Mouse (Mus musculus): ENCODE measurements around the gene Gm11554.

DNA sequence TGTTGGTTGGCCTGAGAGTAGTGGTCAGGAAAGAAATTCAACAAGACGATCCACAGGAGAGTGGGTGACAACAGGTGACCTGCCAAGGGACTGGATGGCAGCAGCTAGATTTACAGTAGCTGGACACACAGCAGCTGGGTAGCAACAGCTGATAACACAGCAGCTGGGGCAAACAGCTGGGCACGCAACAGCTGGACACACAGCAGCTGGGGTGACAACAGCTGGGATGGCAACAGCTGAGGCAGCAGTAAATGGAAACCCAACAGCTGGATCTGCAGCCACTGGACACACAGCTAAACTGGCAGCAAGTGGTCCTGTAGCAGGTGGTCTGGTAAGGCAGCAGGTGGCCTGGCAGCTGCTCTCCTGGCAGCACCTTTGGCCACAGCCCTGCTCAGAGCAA, 42.5 kb upstream of the Gm11554 start:
- TF ChIP-seq CTCF (IDR thresholded peaks at IDR 0.05; ENCODE audit: borderline replicate concordance, insufficient read depth, low read length) (no peak), POLR2A (IDR thresholded peaks at IDR 0.05; ENCODE audit: low read depth, low read length) (no peak)
